Mouse (Mus musculus) midbrain, postnatal 0 days (tissue): ENCODE data around the gene Soat1. TPM values are rescaled to one million over a fixed set of nuclear protein-coding genes. Genes with fewer than 3 reads are reported as not detected.

ENCODE experiments used
- ATAC-seq: fragments of 200-750 bp; cut with Nextera tagmentation; 2 replicates; pipeline ENCODE4 v1.8.0; 2017; ENCODE audit warnings: moderate number of reproducible peaks, mild to moderate bottlenecking, moderate TSS enrichment, moderate library complexity; ENCODE audit not compliant: low FRiP score
- DNase-seq: peaks from one replicate; pipeline ENCODE4 v3.0.0-alpha.2; 2015; ENCODE audit warnings: low spot score
- H3K27ac ChIP-seq: fragments of 300-500 bp; sonication (generic); 2 replicates; pipeline ENCODE4 v1.5.1; 2014; ENCODE audit warnings: low read depth, mild to moderate bottlenecking, low read length, mixed read lengths
- H3K27me3 ChIP-seq: fragments of 300-500 bp; sonication (generic); 2 replicates; pipeline ENCODE4 v1.6.1; 2014; ENCODE audit warnings: low read length, control low read depth, mixed read lengths; ENCODE audit not compliant: insufficient read depth
- H3K36me3 ChIP-seq: fragments of 300-500 bp; sonication (generic); 2 replicates; pipeline ENCODE4 v1.6.1; 2014; ENCODE audit warnings: low read length, control low read depth, mixed read lengths; ENCODE audit not compliant: insufficient read depth
- H3K4me1 ChIP-seq: fragments of 300-500 bp; sonication (generic); 2 replicates; pipeline ENCODE4 v1.6.1; 2014; ENCODE audit warnings: mild to moderate bottlenecking, control low read depth, antibody characterized with exemption, low read length, mixed read lengths; ENCODE audit not compliant: insufficient read depth
- H3K4me2 ChIP-seq: fragments of 300-500 bp; sonication (generic); 2 replicates; pipeline ENCODE4 v1.6.1; 2014; ENCODE audit warnings: low read depth, mild to moderate bottlenecking, low read length, mixed read lengths; ENCODE audit not compliant: poor library complexity, severe bottlenecking
- H3K4me3 ChIP-seq: fragments of 300-500 bp; sonication (generic); 2 replicates; pipeline ENCODE4 v1.5.1; 2014; ENCODE audit warnings: low read depth, mild to moderate bottlenecking, low read length, moderate library complexity
- H3K9ac ChIP-seq: fragments of 300-500 bp; sonication (generic); replicated peaks from 2 replicates; pipeline ENCODE4 v1.6.1; 2014; ENCODE audit warnings: mild to moderate bottlenecking, low read length, moderate library complexity, mixed read lengths; ENCODE audit not compliant: poor library complexity, severe bottlenecking
- H3K9me3 ChIP-seq: fragments of 300-500 bp; sonication (generic); 2 replicates; pipeline ENCODE4 v1.6.1; 2016; ENCODE audit warnings: low read length, control low read depth
- CTCF ChIP-seq: IDR thresholded peaks from 2 replicates; pipeline ENCODE4 v1.5.1; 2016; ENCODE audit warnings: antibody characterized with exemption, mild to moderate bottlenecking
- WGBS: fragments of 180-500 bp; shearing (Covaris S2); extraction: QIAGEN DNeasy Blood & Tissue Kit; methylation state at CpG from one replicate; pipeline ENCODE4 v1.1.7; 2014; 5-methylcytosine and 5-hydroxymethylcytosine counted together
- polyA plus RNA-seq: library from polyadenylated mRNA; unstranded; fragments of >200 nt; fragmentation: Nextera tagmentation; extraction: Ambion mirVana; gene quantifications from 2 replicates; pipeline ENCODE4 v1.2.1, GENCODE M21; 2015
- total RNA-seq: library from RNA; depleted of rRNA; stranded (reverse); fragments of >200 nt; gene quantifications from 2 replicates; pipeline ENCODE4 v1.2.3, GENCODE M21; 2014

Soat1 gene
- total and polyA plus RNA-seq, 2 experiments from 2014 or later = 11.8 to 24.8 TPM

DNA sequence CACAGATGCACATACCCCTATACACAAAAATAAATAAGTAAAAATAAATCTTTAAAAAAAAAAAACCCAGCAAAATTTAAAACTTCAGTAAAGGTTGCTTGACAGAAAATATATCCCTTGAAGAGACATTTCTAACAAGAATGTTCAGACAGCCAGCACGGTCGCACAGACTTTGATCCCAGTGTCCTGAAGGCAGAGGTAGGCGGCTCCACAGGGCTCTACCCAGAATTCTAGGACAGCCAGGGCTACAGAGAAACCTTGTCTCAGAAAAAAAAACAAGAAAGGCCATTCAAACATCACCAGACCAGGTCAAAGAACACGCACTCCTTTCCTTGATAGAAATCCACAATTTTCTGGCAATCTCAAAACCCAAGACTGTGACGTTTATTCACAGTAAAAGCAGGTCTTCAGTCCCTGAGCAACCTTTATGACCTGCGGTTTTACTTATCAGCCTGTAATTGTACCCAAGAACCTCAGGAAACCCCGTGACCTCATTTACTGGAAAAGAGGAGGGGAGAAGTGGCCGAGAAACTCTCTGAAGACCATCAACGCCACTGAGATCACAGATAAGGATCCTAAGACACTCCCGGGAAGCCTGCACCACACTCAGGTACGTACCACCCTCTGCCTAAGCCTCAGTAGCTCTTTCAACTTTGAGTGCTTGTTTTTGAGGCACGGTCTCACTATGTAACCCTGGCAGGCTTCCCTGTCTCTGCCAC, 11.7 kb downstream of the Soat1 start:
- no peak overlapping the region for H3K27ac ChIP-seq
- no peak for TF ChIP-seq CTCF
- no peaks in the 10 kb centered on the region for H3K36me3 ChIP-seq
- WGBS = 89% methylated on average over 12 of the region's 12 CpGs
- H3K27me3 ChIP-seq = no peaks in the 10 kb centered on the region
- ATAC-seq (no peak), DNase-seq (no peak)
- no peak overlapping the region for H3K9ac ChIP-seq
- no peak overlapping the region for H3K4me2 ChIP-seq
- H3K4me3 ChIP-seq = no peak overlapping the region
- no peaks in the 10 kb centered on the region for H3K4me1 ChIP-seq
- H3K9me3 ChIP-seq = no peaks in the 10 kb centered on the region

- DNase-seq = no peak
- no peak for TF ChIP-seq CTCF
- Histone ChIP-seq H3K27ac (no peak overlapping the region), H3K4me3 (no peak overlapping the region), H3K4me2 (no peak overlapping the region), H3K36me3 (no peaks in the 10 kb centered on the region), H3K9ac (no peak overlapping the region), H3K27me3 (no peaks in the 10 kb centered on the region), H3K9me3 (no peaks in the 10 kb centered on the region), H3K4me1 (no peaks in the 10 kb centered on the region)
- 88% methylated on average over 6 of the region's 6 CpGs for WGBS
- ATAC-seq = no peak
Observed at GRCm38 (mm10) chr1:156461036-156461435, 13.1 kb downstream of the Soat1 start.

GRCm38 (mm10) chr1:156460216-156460615, 13.9 kb downstream of the Soat1 start:
- 89% methylated on average over 4 of the region's 4 CpGs for WGBS
- DNase-seq (no peak), ATAC-seq (no peak)
- Histone ChIP-seq H3K27ac (no peak overlapping the region), H3K27me3 (no peaks in the 10 kb centered on the region), H3K4me3 (no peak overlapping the region), H3K4me2 (no peak overlapping the region), H3K9ac (no peak overlapping the region), H3K9me3 (no peaks in the 10 kb centered on the region), H3K36me3 (no peaks in the 10 kb centered on the region), H3K4me1 (no peaks in the 10 kb centered on the region)
- TF ChIP-seq CTCF = no peak

DNA sequence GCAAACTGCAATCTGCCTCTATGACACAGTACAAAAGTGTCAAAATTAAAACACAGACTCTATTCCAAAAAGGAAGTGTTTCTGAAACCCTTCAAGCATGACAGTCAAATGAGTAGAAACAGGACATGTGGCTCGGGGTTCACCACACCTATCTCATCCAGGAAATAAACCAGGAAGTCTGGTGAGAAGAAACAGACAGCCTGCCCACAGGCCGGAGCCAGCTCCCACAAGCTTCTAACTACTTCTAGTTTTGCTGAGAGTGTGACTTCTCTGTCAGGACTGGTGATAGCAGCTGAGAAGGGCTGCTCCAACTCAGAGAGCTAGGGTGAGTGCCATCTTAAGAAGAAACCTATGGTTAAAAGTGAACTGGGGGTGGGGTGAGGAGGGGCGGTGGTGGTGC, 14.4 kb downstream of the Soat1 start:
- H3K4me1 ChIP-seq = no peaks in the 10 kb centered on the region
- DNase-seq = no peak

GRCm38 (mm10) chr1:156458391-156459060, 15.6 kb downstream of the Soat1 start:
- 83% methylated on average over 8 of the region's 8 CpGs for WGBS
- H3K4me3 ChIP-seq = no peak overlapping the region
- no peaks in the 10 kb centered on the region for H3K36me3 ChIP-seq
- H3K9ac ChIP-seq = no peak overlapping the region
- H3K4me2 ChIP-seq = no peak overlapping the region
- DNase-seq (no peak), ATAC-seq (no peak)
- no peaks in the 10 kb centered on the region for H3K27me3 ChIP-seq
- H3K27ac ChIP-seq = no peak overlapping the region
- no peaks in the 10 kb centered on the region for H3K9me3 ChIP-seq
- no peak for TF ChIP-seq CTCF
- no peaks in the 10 kb centered on the region for H3K4me1 ChIP-seq

More for the DNA sequence above, 14.4 kb downstream of the Soat1 start:
- Histone ChIP-seq H3K27me3 (no peaks in the 10 kb centered on the region), H3K27ac (no peak overlapping the region), H3K4me3 (no peak overlapping the region), H3K36me3 (no peaks in the 10 kb centered on the region), H3K9ac (no peak overlapping the region), H3K4me2 (no peak overlapping the region), H3K9me3 (no peaks in the 10 kb centered on the region)
- no peak for TF ChIP-seq CTCF
- ATAC-seq = no peak
- WGBS = 89% methylated on average over 3 of the region's 3 CpGs

GRCm38 (mm10) chr1:156455005-156455758, 18.9 kb downstream of the Soat1 start:
- no peaks in the 10 kb centered on the region for H3K9me3 ChIP-seq
- no peaks in the 10 kb centered on the region for H3K4me1 ChIP-seq
- DNase-seq (no peak), ATAC-seq (no peak)
- no peak overlapping the region for H3K27ac ChIP-seq
- TF ChIP-seq CTCF = no peak
- no peaks in the 10 kb centered on the region for H3K27me3 ChIP-seq
- no peak overlapping the region for H3K4me2 ChIP-seq
- H3K9ac ChIP-seq = no peak overlapping the region
- no peaks in the 10 kb centered on the region for H3K36me3 ChIP-seq
- 96% methylated on average over 2 of the region's 2 CpGs for WGBS
- H3K4me3 ChIP-seq = no peak overlapping the region
